Mouse (Mus musculus) bone marrow, adult 2 months (tissue): ENCODE data around the gene Ndufa13.

Source experiments
- CTCF ChIP-seq: fragments of 200-500 bp; IDR thresholded peaks from 2 replicates; pipeline ENCODE4 v1.5.1; 2011; ENCODE audit warnings: low read length, control low read depth; ENCODE audit not compliant: control insufficient read depth, insufficient read depth
- POLR2A ChIP-seq: fragments of 200-500 bp; IDR thresholded peaks from 2 replicates; pipeline ENCODE4 v1.6.1; 2011; ENCODE audit warnings: low read depth, mild to moderate bottlenecking, control low read depth, low read length, borderline replicate concordance; ENCODE audit not compliant: control insufficient read depth

DNA sequence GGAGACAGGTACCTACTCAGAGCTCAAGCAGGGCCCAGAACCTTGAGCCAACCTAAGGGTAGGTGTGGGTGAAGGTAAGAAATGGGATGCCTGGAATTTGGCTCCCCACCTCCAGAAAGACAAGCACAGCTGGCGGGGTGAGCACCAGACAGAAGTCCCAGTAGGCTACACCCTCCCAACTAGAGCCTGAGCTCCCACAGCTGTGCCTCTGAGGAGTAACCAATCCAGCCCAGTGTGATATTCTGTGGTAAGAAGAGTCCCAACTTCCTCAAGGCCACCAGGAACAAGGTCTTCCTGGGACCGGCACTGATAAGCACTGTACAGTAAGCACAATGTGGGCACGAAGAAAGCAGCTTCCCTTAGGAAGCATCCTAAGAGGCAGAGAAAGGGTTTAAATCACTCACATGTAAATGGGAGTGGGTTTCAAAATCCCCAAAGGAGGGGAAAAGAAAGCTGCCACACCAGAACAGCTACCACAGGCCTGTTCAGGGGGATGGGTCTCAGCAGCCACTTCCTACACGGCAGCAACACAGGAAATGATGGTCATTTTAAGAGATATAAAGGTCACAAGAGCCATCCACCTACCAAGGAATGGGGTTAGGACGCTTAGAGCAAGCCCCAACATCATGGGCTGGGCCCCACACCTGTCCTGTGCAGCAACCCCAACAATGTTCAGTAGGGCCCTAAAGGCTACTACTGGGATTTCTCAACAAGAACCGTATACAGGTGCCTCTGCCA, 36.1 kb upstream of the Ndufa13 start:
- TF ChIP-seq POLR2A (no peak), CTCF (no peak)
